Mouse (Mus musculus): ENCODE results near the gene Ccdc57.

DNA sequence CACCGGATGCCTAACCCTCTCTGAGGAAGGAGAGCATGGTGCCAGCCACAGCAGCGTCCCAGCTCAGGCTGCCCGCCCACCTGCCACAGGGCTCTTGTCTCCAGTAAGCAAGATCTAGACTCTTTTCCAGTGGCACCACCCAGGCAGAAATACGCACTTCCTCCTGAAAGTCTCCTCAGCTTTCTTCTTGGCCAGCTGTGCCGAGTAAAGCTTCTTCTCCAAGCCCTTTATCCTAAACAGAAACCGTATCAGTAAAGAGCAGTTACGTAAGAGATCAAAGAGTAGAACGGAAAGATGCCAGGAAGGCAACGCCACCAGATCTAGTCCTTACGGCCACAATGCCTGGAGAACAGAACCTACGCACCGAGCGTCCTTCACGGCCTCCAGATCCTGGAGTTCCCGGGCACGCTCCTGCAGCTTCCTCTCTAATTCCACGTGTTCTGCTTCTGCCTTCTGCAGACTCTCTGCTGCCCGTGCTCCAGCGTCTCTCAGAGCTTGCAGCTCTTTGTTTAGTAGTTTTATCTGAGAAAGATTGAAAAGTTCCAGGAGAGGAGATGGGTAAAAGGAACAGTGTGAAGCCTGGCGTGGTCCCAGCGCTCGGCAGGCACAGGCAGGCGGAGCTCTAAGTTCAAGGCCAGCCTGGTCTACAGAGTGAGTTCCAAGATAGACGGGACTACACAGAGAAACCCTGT is 29.4 kb downstream of the Ccdc57 start:
- TF ChIP-seq CTCF (IDR thresholded peaks at IDR 0.05; ENCODE audit: borderline replicate concordance, extremely low read depth, insufficient read depth, insufficient read length) (no peak), POLR2A (IDR thresholded peaks at IDR 0.05; ENCODE audit: borderline replicate concordance, extremely low read depth, insufficient read depth, insufficient read length, poor library complexity, severe bottlenecking) (no peak)

Data from brain, embryonic 14.5 days (tissue).